Mouse (Mus musculus) gastrocnemius, postnatal 25 days (tissue): ENCODE measurements at regions not wholly inside any gene's neighbourhood (a gene's known extent, or its start where the extent isn't known, plus 50 kb on each side); places are given as distances from the start of the nearest gene placed in this dataset.
A peak's percentile ranks its signal among the peaks of the same experiment; 100 is the strongest.

ENCODE experiments used
- DNase-seq: peaks from one replicate; pipeline ENCODE4 v3.0.0; 2022

DNA sequence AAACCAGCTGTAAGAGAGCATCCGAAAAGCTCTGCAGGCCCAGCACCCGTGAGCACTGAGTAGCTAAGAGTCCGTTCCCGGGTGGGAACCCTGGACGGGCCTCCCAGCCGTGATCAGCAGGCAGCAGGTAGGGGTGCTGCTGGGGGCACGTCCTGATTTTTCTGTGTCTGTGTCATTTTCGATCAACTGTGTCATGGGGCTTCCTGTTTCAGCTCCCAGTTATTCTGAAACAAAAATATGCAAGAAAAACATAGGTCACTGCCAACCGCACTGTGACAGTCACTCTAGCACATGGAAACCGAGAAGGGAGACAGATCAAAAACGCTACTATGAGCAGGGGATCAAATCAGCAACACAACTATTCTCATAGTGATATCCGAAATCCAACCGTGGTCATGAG is 218.8 kb upstream of the Spdye4c start:
- no peak for DNase-seq

DNA sequence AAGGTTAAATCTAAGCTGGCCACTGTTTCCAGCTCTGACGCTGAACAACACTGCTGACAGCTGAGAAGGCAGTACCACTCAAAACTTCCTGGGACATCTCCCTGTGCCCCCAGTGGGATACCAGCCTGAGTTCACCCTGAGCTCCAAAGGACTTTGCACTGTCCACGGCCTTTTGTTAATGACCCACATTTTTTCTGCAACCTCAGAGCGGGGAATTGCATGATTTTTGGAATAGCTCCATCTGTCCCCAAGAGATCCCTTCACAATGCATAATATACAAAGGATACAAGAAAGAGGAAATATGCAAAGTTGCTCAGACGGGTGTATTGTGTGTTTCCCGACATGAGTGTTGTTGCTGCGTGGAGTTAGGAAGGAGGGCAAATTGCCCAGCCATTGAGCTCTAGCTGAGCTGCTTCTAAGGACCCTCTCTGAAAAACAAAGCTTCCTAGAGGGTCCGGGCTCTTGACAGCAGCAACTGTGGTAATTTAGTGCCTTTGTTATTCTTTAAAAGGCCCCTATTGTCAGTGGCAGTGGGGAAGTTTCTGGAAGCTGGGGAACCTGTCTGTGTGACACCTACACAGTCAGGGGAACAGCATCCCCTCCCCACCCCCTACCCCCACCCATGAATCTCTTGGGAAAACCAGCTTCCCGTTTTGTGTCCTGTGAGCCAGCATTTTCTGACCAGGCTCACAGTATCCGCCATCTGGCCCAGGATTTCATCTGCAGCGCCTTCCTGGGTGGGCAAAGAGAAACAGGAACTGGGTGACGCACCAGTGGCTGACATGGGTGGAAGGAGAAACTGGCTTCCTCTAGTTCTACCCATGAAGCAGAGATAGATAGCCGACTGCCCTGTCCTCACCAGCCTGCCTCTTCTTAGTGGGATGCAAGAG is 217.4 kb upstream of the Spdye4c start:
- DNase-seq: no peak

DNA sequence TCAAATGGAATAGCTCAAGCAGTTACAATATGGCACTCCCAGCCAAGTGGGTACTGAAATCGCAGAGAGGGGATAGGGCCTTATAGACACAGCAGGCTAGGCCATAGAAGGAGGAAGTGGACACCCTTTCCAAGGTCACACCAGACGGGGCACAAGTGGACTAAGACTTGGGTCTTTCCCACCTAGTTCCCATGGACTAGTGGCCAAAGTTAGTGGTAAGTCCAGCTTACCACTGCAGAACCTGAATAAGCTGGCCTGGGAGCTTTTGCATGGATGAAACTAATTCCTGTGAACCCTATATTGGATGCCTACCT is 216.8 kb upstream of the Spdye4c start:
- no peak for DNase-seq

- no peak for DNase-seq
Measured at GRCm38 (mm10) chr2:128374926-128375325, 216.1 kb upstream of the Spdye4c start.

DNA sequence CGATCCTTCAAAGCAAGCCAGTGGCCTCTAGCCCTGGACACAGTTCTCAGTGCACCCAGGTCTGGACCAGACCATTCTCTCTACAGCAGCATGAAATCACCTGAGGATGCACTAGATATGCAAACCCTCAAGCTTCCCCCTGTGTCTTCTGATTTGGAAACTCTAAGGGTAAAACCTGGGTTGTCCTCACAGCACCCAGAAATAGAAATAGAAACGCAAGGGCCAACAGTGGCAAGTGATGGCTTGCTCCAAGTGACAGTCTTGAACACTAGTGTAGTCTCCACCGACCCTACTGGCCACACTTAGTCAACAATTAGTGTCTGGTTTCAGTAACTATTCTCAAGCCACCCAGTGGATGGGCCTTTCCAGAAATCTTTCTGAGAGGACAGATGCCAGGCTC is 215.2 kb upstream of the Spdye4c start:
- no peak for DNase-seq

- no peak for DNase-seq
Measured at GRCm38 (mm10) chr2:128377176-128377575, 213.8 kb upstream of the Spdye4c start.

DNA sequence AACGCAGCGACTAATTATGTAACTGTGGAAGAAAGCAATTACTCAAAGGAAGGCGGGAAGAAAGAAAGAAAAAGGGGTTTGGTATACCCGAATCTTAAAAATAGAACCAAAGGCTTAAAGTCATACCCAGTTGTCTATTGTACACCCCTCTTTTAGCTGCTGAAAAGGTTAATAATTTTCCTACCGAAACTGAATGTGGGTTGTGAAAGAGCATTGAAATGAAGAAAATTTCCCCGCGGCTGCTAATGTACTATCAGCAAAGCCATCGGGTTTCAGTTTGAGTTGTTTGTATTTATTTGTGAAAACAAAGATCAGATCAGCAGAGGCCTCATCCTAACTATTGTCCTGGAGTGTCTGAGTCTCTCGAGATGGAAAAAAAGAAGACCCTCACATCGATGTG is 213.3 kb upstream of the Spdye4c start:
- DNase-seq: no peak

GRCm38 (mm10) chr2:128378456-128378855 is 212.6 kb upstream of the Spdye4c start:
- DNase-seq: no peak

- no peak for DNase-seq
Measured at GRCm38 (mm10) chr2:128379151-128379550, 211.9 kb upstream of the Spdye4c start.

DNA sequence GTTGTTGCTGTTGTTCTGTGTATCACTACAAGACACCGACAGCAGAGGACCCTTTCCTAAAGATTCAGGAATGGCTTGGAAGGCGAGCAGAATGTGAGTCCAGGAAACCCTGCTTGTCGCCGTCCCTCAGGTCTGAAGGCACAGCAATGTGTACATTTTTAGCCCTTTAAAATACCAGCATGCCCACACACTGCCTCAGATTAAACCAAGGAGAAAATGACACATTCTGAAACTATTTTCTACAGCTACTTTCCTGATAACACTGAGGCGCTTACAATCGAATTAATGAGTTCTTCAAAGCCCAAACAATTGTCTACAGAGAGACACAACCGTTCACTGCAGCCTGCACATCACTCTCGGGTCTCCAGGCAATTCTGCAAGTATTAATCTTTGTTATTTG is 211.5 kb upstream of the Spdye4c start:
- no peak for DNase-seq

DNA sequence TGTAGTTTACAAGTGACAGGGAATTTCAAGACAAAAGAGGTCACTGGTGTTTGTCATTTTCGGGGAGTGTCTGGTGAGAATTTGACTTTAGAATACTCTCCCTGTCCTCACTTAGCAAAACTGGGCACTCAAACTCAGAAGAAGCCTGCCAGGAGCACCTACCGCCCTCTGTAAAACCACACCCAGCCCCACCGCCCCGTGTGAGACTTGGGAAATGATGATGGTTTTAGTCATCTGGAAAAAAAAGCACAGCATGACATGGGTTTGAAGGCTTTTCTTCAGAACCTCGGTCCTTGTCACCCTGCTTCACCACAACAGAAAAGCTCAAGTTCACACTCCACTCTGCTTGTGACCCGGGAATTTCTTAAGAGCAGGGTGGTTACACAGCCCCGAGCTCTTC is 210.4 kb upstream of the Spdye4c start:
- no peak for DNase-seq

GRCm38 (mm10) chr2:128381684-128382205 is 209.3 kb upstream of the Spdye4c start:
- no peak for DNase-seq

DNA sequence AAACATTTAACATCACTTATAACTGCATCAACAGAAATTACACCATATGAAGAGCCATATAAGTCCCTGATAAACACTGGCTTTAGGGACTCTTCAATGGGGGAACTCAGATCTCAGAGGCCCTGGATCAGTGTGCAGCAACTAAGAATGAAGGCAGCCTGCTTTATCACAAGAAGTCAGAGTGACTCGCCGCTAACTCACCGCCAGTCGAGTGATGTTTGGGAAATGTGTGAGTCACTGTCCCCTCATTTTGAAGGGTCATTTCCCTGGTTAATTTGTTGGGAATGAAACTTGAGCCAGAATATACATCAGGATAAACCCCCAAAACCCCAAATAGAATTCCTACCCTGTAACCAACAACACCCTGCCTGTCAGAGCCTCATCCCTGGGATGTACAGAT is 208.5 kb upstream of the Spdye4c start:
- DNase-seq: no peak

- no peak for DNase-seq
Measured at GRCm38 (mm10) chr2:128384612-128385011, 206.4 kb upstream of the Spdye4c start.

GRCm38 (mm10) chr2:128386846-128387621 is 204.0 kb upstream of the Spdye4c start:
- DNase-seq: no peak

GRCm38 (mm10) chr2:128387851-128388471 is 203.0 kb upstream of the Spdye4c start:
- no peak for DNase-seq

- no peak for DNase-seq
Measured at GRCm38 (mm10) chr2:128388883-128389470, 202.0 kb upstream of the Spdye4c start.

GRCm38 (mm10) chr2:128392344-128392743 is 198.7 kb upstream of the Spdye4c start:
- DNase-seq: no peak

- no peak for DNase-seq
Measured at GRCm38 (mm10) chr2:128393401-128393800, 197.6 kb upstream of the Spdye4c start.

DNA sequence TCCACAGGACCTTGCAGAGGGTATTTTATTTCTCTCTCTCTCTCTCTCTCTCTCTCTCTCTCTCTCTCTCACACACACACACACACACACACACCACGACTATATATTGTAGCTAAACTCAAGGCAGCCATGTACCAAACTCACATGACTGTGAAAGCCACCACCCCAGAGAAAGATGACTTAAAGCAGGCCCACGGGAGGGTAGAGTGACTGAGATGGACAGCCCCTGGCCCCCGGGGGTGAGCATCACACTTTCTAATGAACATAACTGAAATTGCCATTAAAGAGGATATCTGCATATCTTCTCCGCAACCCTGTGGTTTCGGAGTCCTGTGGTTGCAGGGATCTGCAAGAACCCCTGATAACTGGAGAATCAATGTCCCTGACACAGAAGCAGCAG is 197.1 kb upstream of the Spdye4c start:
- DNase-seq: no peak

DNA sequence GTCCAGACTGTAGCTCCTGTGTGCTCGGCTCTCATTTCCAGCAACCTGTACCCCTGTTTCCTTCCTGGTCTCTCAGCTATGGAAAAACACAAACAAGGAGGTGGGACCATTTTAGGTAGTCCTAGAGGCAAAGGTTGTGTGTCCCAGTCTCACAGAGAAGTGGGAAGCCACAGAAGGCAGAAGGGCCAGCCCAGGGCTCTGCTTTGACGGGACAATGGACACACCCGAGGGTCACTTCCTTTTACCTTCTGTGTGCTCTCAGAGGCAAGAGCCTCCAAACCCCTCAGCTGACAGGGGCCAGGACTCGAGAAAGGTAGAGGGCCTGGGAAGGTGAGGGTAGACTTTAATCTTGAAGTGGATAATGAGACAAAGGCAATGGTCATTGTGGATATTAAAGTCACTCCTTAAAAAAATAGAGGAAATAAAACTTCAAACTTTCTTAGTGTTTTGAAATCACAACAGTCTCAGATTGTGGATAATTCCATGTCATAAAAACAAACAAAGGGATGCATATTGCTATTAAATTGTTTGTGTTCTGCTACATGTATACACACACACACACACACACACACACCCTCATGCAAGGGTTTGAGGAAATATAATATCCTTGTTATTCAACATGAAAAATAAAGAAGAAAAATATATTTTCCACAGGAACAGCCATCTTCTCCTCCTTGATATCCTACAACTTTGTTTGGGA is 195.6 kb upstream of the Spdye4c start:
- DNase-seq: no peak

DNA sequence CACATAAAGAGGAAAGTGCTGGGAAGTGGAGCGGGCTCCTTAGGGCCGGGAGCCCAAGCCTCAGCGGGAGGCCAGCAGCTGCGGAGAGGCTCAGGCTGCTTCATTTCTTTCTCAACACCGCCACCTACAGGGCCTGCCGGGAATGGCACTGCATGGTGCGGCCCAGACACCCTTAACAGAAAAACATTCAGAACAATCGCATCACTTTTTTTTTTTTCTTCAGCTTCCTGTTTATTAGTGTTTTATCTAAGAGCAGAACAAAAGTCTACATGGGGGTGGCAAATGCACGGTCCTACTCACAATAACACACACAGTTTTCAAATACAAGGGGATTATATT is 195.0 kb upstream of the Spdye4c start:
- DNase-seq: peak; percentile 86
